Mouse (Mus musculus) left cerebral cortex, adult 18-20 months (tissue): ENCODE data around the gene Gzmd. TPM values are rescaled to one million over a fixed set of nuclear protein-coding genes. Genes with fewer than 3 reads are reported as not detected.

ENCODE experiments used
- DNase-seq, 2 experiments: peaks; one replicate each; pipeline ENCODE4 v3.0.0; 2021 to 2022; ENCODE audit warnings: low spot score in 2 of 2, mixed read lengths in 1 of 2
- microRNA-seq, 2 experiments: library from miRNA; unstranded; fragments of <30 nt; microRNA quantifications; one replicate each; pipeline ENCODE4 v1.2.0; 2021
- total RNA-seq, 2 experiments: library from RNA; stranded (reverse); gene quantifications; 2 replicates each; pipeline ENCODE4 v1.2.3; 2021

Gene Gzmd
- total RNA-seq, 2 experiments from 2014 or later = not detected

- no peak for DNase-seq
Measured at GRCm38 (mm10) chr14:56085167-56085566, 47.2 kb downstream of the Gzmd start, which contains the start of gene Mcpt8. TSS of gene Mcpt8 (minus strand) at chr14:56085273.

GRCm38 (mm10) chr14:56082016-56082415 is 50.4 kb downstream of the Gzmd start:
- no peak for DNase-seq

Small RNAs within 50 kb of the gene (microRNA-seq; reads per million reads assigned to microRNA genes)
- gene Mir6949 = 0 reads per million in 2 experiments

Other genes starting within 250 kb of the Gzmd start
- under 1 TPM; 0.16 to 0.23 TPM for gene Cbln3, start 248.2 kb downstream of the Gzmd start, total RNA-seq
- 10 to 100 TPM; 12.3 to 13.0 TPM for gene Khnyn, start 247.7 kb downstream of the Gzmd start, total RNA-seq
- gene Sdr39u1, start 232.3 kb downstream of the Gzmd start, total RNA-seq = 100 to 1,000 TPM in 1 of 2 experiments, 10 to 100 TPM in 1; 96.5 to 104 TPM
- gene Cma1, start 187.9 kb downstream of the Gzmd start, total RNA-seq = not detected
- gene Cma2, start 181.6 kb downstream of the Gzmd start, total RNA-seq = not detected
- gene Mcpt1, start 114.6 kb downstream of the Gzmd start, total RNA-seq = not detected
- not detected for gene Mcpt9, start 102.1 kb downstream of the Gzmd start, total RNA-seq
- not detected for gene Mcpt2, start 90.6 kb downstream of the Gzmd start, total RNA-seq
- gene Mcpt4, start 70.3 kb downstream of the Gzmd start, total RNA-seq = not detected
- not detected for gene Mcpt8, start 47.3 kb downstream of the Gzmd start, total RNA-seq
- not detected for gene Ctsg, start 30.0 kb downstream of the Gzmd start, total RNA-seq
- gene Gzme, start 12.0 kb downstream of the Gzmd start, total RNA-seq = not detected
- not detected for gene Gzmg, start 27.0 kb upstream of the Gzmd start, total RNA-seq
- gene Gzmn, start 42.0 kb upstream of the Gzmd start, total RNA-seq = not detected
- not detected for gene Gzmf, start 78.8 kb upstream of the Gzmd start, total RNA-seq
- gene Gzmc, start 102.0 kb upstream of the Gzmd start, total RNA-seq = not detected
- gene Gzmb, start 129.7 kb upstream of the Gzmd start, total RNA-seq = not detected
- not detected for gene Atp12a, start 232.5 kb upstream of the Gzmd start, total RNA-seq